Mouse (Mus musculus): ENCODE measurements around the gene Tvp23a. TPM values are rescaled to one million over a fixed set of nuclear protein-coding genes. Genes with fewer than 3 reads are reported as not detected.

The Tvp23a gene
- polyA plus RNA-seq, 2 experiments: 0.20 to 0.28 TPM

GRCm38 (mm10) chr16:10489904-10490457, 42.8 kb upstream of the Tvp23a start:
- H3K9me3 ChIP-seq (ENCODE audit: control insufficient read depth, low read length): no peaks in the 10 kb centered on the region
- ATAC-seq (ENCODE audit: insufficient read depth) (no peak), DNase-seq (ENCODE audit: low read depth in 3 of 3, low spot score in 3 of 3) (no peak)
- H3K4me1 ChIP-seq (replicated peaks; ENCODE audit: control insufficient read depth in 2 of 2, insufficient read depth in 2 of 2, low read length in 1 of 2): no peaks in the 10 kb centered on the region
- H3K4me3 ChIP-seq (ENCODE audit: insufficient read depth in 1 of 2, low read depth in 2 of 2, low read length in 2 of 2): no peak overlapping the region
- no peaks in the 10 kb centered on the region for H3K27me3 ChIP-seq (ENCODE audit: control insufficient read depth, insufficient read depth, low read length)
- no peak overlapping the region for H3K9ac ChIP-seq (replicated peaks)
- no peak for TF ChIP-seq CTCF (IDR thresholded peaks at IDR 0.05; ENCODE audit: low read depth)
- TF ChIP-seq EP300 (IDR thresholded peaks at IDR 0.05; ENCODE audit: low read depth): no peak
- 20% methylated on average over 9 of the region's 14 CpGs for WGBS (ENCODE audit: insufficient replicate concordance)
- no peak overlapping the region for H3K4me2 ChIP-seq (ENCODE audit: low read depth)
- no peaks in the 10 kb centered on the region for H3K36me3 ChIP-seq (replicated peaks; ENCODE audit: control insufficient read depth, insufficient read depth, low read depth)
- H3K27ac ChIP-seq: no peak overlapping the region

GRCm38 (mm10) chr16:10489483-10489882, 42.3 kb upstream of the Tvp23a start:
- H3K4me2 ChIP-seq (ENCODE audit: low read depth): no peak overlapping the region
- TF ChIP-seq EP300 (IDR thresholded peaks at IDR 0.05; ENCODE audit: low read depth) (no peak), CTCF (IDR thresholded peaks at IDR 0.05; ENCODE audit: low read depth) (no peak)
- no peaks in the 10 kb centered on the region for H3K27me3 ChIP-seq (ENCODE audit: control insufficient read depth, insufficient read depth, low read length)
- DNase-seq (ENCODE audit: low read depth in 3 of 3, low spot score in 3 of 3) (no peak), ATAC-seq (ENCODE audit: insufficient read depth) (no peak)
- H3K36me3 ChIP-seq (replicated peaks; ENCODE audit: control insufficient read depth, insufficient read depth, low read depth): no peaks in the 10 kb centered on the region
- WGBS (ENCODE audit: insufficient replicate concordance): 8% methylated on average over 9 of the region's 9 CpGs
- no peak overlapping the region for H3K4me3 ChIP-seq (ENCODE audit: insufficient read depth in 1 of 2, low read depth in 2 of 2, low read length in 2 of 2)
- H3K9ac ChIP-seq (replicated peaks): no peak overlapping the region
- no peaks in the 10 kb centered on the region for H3K4me1 ChIP-seq (replicated peaks; ENCODE audit: control insufficient read depth in 2 of 2, insufficient read depth in 2 of 2, low read length in 1 of 2)
- no peaks in the 10 kb centered on the region for H3K9me3 ChIP-seq (ENCODE audit: control insufficient read depth, low read length)
- H3K27ac ChIP-seq: no peak overlapping the region

GRCm38 (mm10) chr16:10488769-10489481, 41.8 kb upstream of the Tvp23a start:
- DNase-seq (ENCODE audit: low read depth in 3 of 3, low spot score in 3 of 3) (no peak), ATAC-seq (ENCODE audit: insufficient read depth) (no peak)
- Histone ChIP-seq H3K9me3 (ENCODE audit: control insufficient read depth, low read length) (no peaks in the 10 kb centered on the region), H3K9ac (replicated peaks) (no peak overlapping the region), H3K36me3 (replicated peaks; ENCODE audit: control insufficient read depth, insufficient read depth, low read depth) (no peaks in the 10 kb centered on the region), H3K4me1 (replicated peaks; ENCODE audit: control insufficient read depth in 2 of 2, insufficient read depth in 2 of 2, low read length in 1 of 2) (no peaks in the 10 kb centered on the region), H3K4me2 (ENCODE audit: low read depth) (no peak overlapping the region), H3K27ac (no peak overlapping the region), H3K27me3 (ENCODE audit: control insufficient read depth, insufficient read depth, low read length) (no peaks in the 10 kb centered on the region), H3K4me3 (ENCODE audit: insufficient read depth in 1 of 2, low read depth in 2 of 2, low read length in 2 of 2) (no peak overlapping the region)
- TF ChIP-seq CTCF (IDR thresholded peaks at IDR 0.05; ENCODE audit: low read depth): no peak
- no peak for TF ChIP-seq EP300 (IDR thresholded peaks at IDR 0.05; ENCODE audit: low read depth)
- WGBS (ENCODE audit: insufficient replicate concordance): 59% methylated on average over 7 of the region's 7 CpGs

- H3K27me3 ChIP-seq (ENCODE audit: control insufficient read depth, insufficient read depth, low read length): no peaks in the 10 kb centered on the region
- 61% methylated on average over 8 of the region's 8 CpGs for WGBS (ENCODE audit: insufficient replicate concordance)
- H3K36me3 ChIP-seq (replicated peaks; ENCODE audit: control insufficient read depth, insufficient read depth, low read depth): no peaks in the 10 kb centered on the region
- no peak overlapping the region for H3K4me3 ChIP-seq (ENCODE audit: insufficient read depth in 1 of 2, low read depth in 2 of 2, low read length in 2 of 2)
- H3K9ac ChIP-seq (replicated peaks): no peak overlapping the region
- no peak for TF ChIP-seq CTCF (IDR thresholded peaks at IDR 0.05; ENCODE audit: low read depth)
- TF ChIP-seq EP300 (IDR thresholded peaks at IDR 0.05; ENCODE audit: low read depth): no peak
- no peak overlapping the region for H3K27ac ChIP-seq
- DNase-seq (ENCODE audit: low read depth in 3 of 3, low spot score in 3 of 3): no peak
- no peaks in the 10 kb centered on the region for H3K4me1 ChIP-seq (replicated peaks; ENCODE audit: control insufficient read depth in 2 of 2, insufficient read depth in 2 of 2, low read length in 1 of 2)
- ATAC-seq (ENCODE audit: insufficient read depth): no peak
- H3K4me2 ChIP-seq (ENCODE audit: low read depth): no peak overlapping the region
- no peaks in the 10 kb centered on the region for H3K9me3 ChIP-seq (ENCODE audit: control insufficient read depth, low read length)
Observed at GRCm38 (mm10) chr16:10487895-10488493, 40.8 kb upstream of the Tvp23a start.

- H3K27ac ChIP-seq: no peak overlapping the region
- 47% methylated on average over 3 of the region's 3 CpGs for WGBS (ENCODE audit: insufficient replicate concordance)
- no peaks in the 10 kb centered on the region for H3K36me3 ChIP-seq (replicated peaks; ENCODE audit: control insufficient read depth, insufficient read depth, low read depth)
- ATAC-seq (ENCODE audit: insufficient read depth) (no peak), DNase-seq (ENCODE audit: low read depth in 3 of 3, low spot score in 3 of 3) (no peak)
- H3K9ac ChIP-seq (replicated peaks): no peak overlapping the region
- no peaks in the 10 kb centered on the region for H3K4me1 ChIP-seq (replicated peaks; ENCODE audit: control insufficient read depth in 2 of 2, insufficient read depth in 2 of 2, low read length in 1 of 2)
- no peaks in the 10 kb centered on the region for H3K27me3 ChIP-seq (ENCODE audit: control insufficient read depth, insufficient read depth, low read length)
- no peak overlapping the region for H3K4me3 ChIP-seq (ENCODE audit: insufficient read depth in 1 of 2, low read depth in 2 of 2, low read length in 2 of 2)
- H3K9me3 ChIP-seq (ENCODE audit: control insufficient read depth, low read length): no peaks in the 10 kb centered on the region
- no peak for TF ChIP-seq CTCF (IDR thresholded peaks at IDR 0.05; ENCODE audit: low read depth)
- TF ChIP-seq EP300 (IDR thresholded peaks at IDR 0.05; ENCODE audit: low read depth): no peak
- no peak overlapping the region for H3K4me2 ChIP-seq (ENCODE audit: low read depth)
Observed at GRCm38 (mm10) chr16:10486993-10487392, 39.8 kb upstream of the Tvp23a start.
